Mouse (Mus musculus) liver, embryonic 11.5 days (tissue): ENCODE data around the gene Tspo2. TPM values are rescaled to one million over a fixed set of nuclear protein-coding genes. Genes with fewer than 3 reads are reported as not detected.

Experiments used
- ATAC-seq: fragments of 200-750 bp; cut with Nextera tagmentation; replicated peaks from 2 replicates; pipeline ENCODE4 v1.8.0; 2017; ENCODE audit warnings: moderate number of reproducible peaks, mild to moderate bottlenecking, moderate TSS enrichment, moderate library complexity; ENCODE audit not compliant: low FRiP score
- DNase-seq: peaks from one replicate; pipeline ENCODE4 v3.0.0-alpha.2; 2017; ENCODE audit warnings: low spot score
- H3K27ac ChIP-seq: fragments of 300-500 bp; sonication (generic); 2 replicates; pipeline ENCODE4 v1.5.1; 2014; ENCODE audit warnings: mild to moderate bottlenecking, low read depth, low read length, control low read depth
- H3K27me3 ChIP-seq: fragments of 300-500 bp; sonication (generic); replicated peaks from 2 replicates; pipeline ENCODE4 v1.6.1; 2014; ENCODE audit warnings: low read length, mixed read lengths; ENCODE audit not compliant: control insufficient read depth, insufficient read depth
- H3K36me3 ChIP-seq: fragments of 300-500 bp; sonication (generic); 2 replicates; pipeline ENCODE4 v1.6.1; 2014; ENCODE audit warnings: mild to moderate bottlenecking, low read length, moderate library complexity, mixed read lengths; ENCODE audit not compliant: control insufficient read depth, insufficient read depth
- H3K4me1 ChIP-seq: fragments of 300-500 bp; sonication (generic); replicated peaks from 2 replicates; pipeline ENCODE4 v1.6.1; 2014; ENCODE audit warnings: low read length, mixed read lengths; ENCODE audit not compliant: control insufficient read depth, insufficient read depth
- H3K4me2 ChIP-seq: fragments of 300-500 bp; sonication (generic); 2 replicates; pipeline ENCODE4 v1.6.1; 2014; ENCODE audit warnings: mild to moderate bottlenecking, control low read depth, moderate library complexity
- H3K4me3 ChIP-seq: fragments of 300-500 bp; sonication (generic); 2 replicates; pipeline ENCODE4 v1.5.1; 2014; ENCODE audit warnings: low read depth, low read length, control low read depth
- H3K9ac ChIP-seq: fragments of 300-500 bp; sonication (generic); 2 replicates; pipeline ENCODE4 v1.6.1; 2014; ENCODE audit warnings: low read depth, low read length, control low read depth
- H3K9me3 ChIP-seq: fragments of 300-500 bp; sonication (generic); 2 replicates; pipeline ENCODE4 v1.6.1; 2016; ENCODE audit warnings: low read length, inconsistent platforms, mixed read lengths; ENCODE audit not compliant: control insufficient read depth
- WGBS: fragments of 180-500 bp; shearing (Covaris S2); extraction: QIAGEN DNeasy Blood & Tissue Kit; methylation state at CpG from one replicate; pipeline ENCODE4 v1.1.7; 2014; 5-methylcytosine and 5-hydroxymethylcytosine counted together
- polyA plus RNA-seq: library from polyadenylated mRNA; unstranded; fragments of >200 nt; fragmentation: Nextera tagmentation; extraction: Ambion mirVana; gene quantifications from 2 replicates; pipeline ENCODE4 v1.2.1, GENCODE M21; 2014

Gene Tspo2
- polyA plus RNA-seq, 1 experiment from 2014 or later = 68.7 TPM

- Histone ChIP-seq H3K27ac (0 out of 2 replicates have a peak overlapping the region, but pooled peaks have one; percentile 19), H3K36me3 (no peaks in the 10 kb centered on the region), H3K4me3 (no peak overlapping the region), H3K4me2 (no peak overlapping the region), H3K9me3 (no peaks in the 10 kb centered on the region), H3K27me3 (no peaks in the 10 kb centered on the region), H3K4me1 (peaks cover 40% of the 10 kb centered on the region), H3K9ac (0 out of 2 replicates have a peak overlapping the region, but pooled peaks have one; percentile 20)
- ATAC-seq = no peak
- 21% methylated on average over 5 of the region's 5 CpGs for WGBS
- no peak for DNase-seq
Observed at GRCm38 (mm10) chr17:48430394-48430793, 20.9 kb downstream of the Tspo2 start.

GRCm38 (mm10) chr17:48427852-48428530 lies 23.3 kb downstream of the Tspo2 start:
- H3K27ac ChIP-seq = no peak overlapping the region
- no peak overlapping the region; the same call in 1 of the 2 replicates for H3K9ac ChIP-seq

GRCm38 (mm10) chr17:48426991-48427750 lies 24.2 kb downstream of the Tspo2 start:
- ATAC-seq (no peak), DNase-seq (no peak)
- Histone ChIP-seq H3K27me3 (no peaks in the 10 kb centered on the region), H3K9me3 (no peaks in the 10 kb centered on the region), H3K27ac (no peak overlapping the region; the same call in 1 of the 2 replicates), H3K9ac (no peak overlapping the region), H3K4me2 (no peak overlapping the region; the same call in 1 of the 2 replicates), H3K36me3 (no peaks in the 10 kb centered on the region), H3K4me3 (no peak overlapping the region), H3K4me1 (peaks cover 30% of the 10 kb centered on the region)
- 57% methylated on average over 13 of the region's 13 CpGs for WGBS

More at GRCm38 (mm10) chr17:48427852-48428530, 23.3 kb downstream of the Tspo2 start:
- no peak overlapping the region for H3K4me3 ChIP-seq
- H3K27me3 ChIP-seq = no peaks in the 10 kb centered on the region
- 56% methylated on average over 11 of the region's 11 CpGs for WGBS
- H3K9me3 ChIP-seq = no peaks in the 10 kb centered on the region
- no peak for DNase-seq
- H3K36me3 ChIP-seq = no peaks in the 10 kb centered on the region
- no peak for ATAC-seq
- no peak overlapping the region for H3K4me2 ChIP-seq
- peaks cover 38% of the 10 kb centered on the region for H3K4me1 ChIP-seq

GRCm38 (mm10) chr17:48425823-48426612 lies 25.3 kb downstream of the Tspo2 start:
- Histone ChIP-seq H3K4me2 (peak overlapping the region; percentile 48), H3K27me3 (no peaks in the 10 kb centered on the region), H3K27ac (no peak overlapping the region), H3K4me1 (peaks cover 26% of the 10 kb centered on the region), H3K9me3 (no peaks in the 10 kb centered on the region), H3K4me3 (no peak overlapping the region), H3K9ac (no peak overlapping the region), H3K36me3 (no peaks in the 10 kb centered on the region)
- 32% methylated on average over 9 of the region's 9 CpGs for WGBS
- DNase-seq (no peak), ATAC-seq (peak; percentile 68)

GRCm38 (mm10) chr17:48424237-48424636 lies 27.1 kb downstream of the Tspo2 start:
- no peak overlapping the region for H3K9ac ChIP-seq
- no peak overlapping the region for H3K4me3 ChIP-seq
- H3K27me3 ChIP-seq = no peaks in the 10 kb centered on the region
- ATAC-seq (no peak), DNase-seq (no peak)
- WGBS = 88% methylated on average over 9 of the region's 9 CpGs
- H3K27ac ChIP-seq = no peak overlapping the region
- H3K9me3 ChIP-seq = no peaks in the 10 kb centered on the region
- H3K4me1 ChIP-seq = peaks cover 23% of the 10 kb centered on the region
- H3K36me3 ChIP-seq = no peaks in the 10 kb centered on the region
- no peak overlapping the region for H3K4me2 ChIP-seq

- no peak overlapping the region for H3K27ac ChIP-seq
- no peak overlapping the region for H3K4me2 ChIP-seq
- H3K36me3 ChIP-seq = peaks cover 11% of the 10 kb centered on the region
- no peak overlapping the region for H3K9ac ChIP-seq
- H3K9me3 ChIP-seq = no peaks in the 10 kb centered on the region
- no peak for ATAC-seq
- 63% methylated on average over 2 of the region's 2 CpGs for WGBS
- DNase-seq = no peak
- no peaks in the 10 kb centered on the region for H3K27me3 ChIP-seq
- H3K4me1 ChIP-seq = peaks cover 21% of the 10 kb centered on the region
- no peak overlapping the region for H3K4me3 ChIP-seq
Observed at GRCm38 (mm10) chr17:48419571-48419970, 31.8 kb downstream of the Tspo2 start.

GRCm38 (mm10) chr17:48418781-48419180 lies 32.5 kb downstream of the Tspo2 start:
- H3K27ac ChIP-seq = peak overlapping the region; percentile 19; the same call in 1 of the 2 replicates
- peaks cover 15% of the 10 kb centered on the region for H3K36me3 ChIP-seq
- H3K9ac ChIP-seq = 0 out of 2 replicates have a peak overlapping the region, but pooled peaks have one; percentile 0
- no peak overlapping the region for H3K4me3 ChIP-seq
- DNase-seq (no peak), ATAC-seq (no peak)
- H3K9me3 ChIP-seq = no peaks in the 10 kb centered on the region
- WGBS = 64% methylated on average over 1 of the region's 1 CpGs
- peaks cover 21% of the 10 kb centered on the region for H3K4me1 ChIP-seq
- H3K27me3 ChIP-seq = no peaks in the 10 kb centered on the region
- peak overlapping the region; percentile 53 for H3K4me2 ChIP-seq

GRCm38 (mm10) chr17:48418174-48418573 lies 33.1 kb downstream of the Tspo2 start:
- WGBS = 34% methylated on average over 7 of the region's 7 CpGs
- H3K4me1 ChIP-seq = peaks cover 21% of the 10 kb centered on the region
- H3K9me3 ChIP-seq = no peaks in the 10 kb centered on the region
- H3K27me3 ChIP-seq = no peaks in the 10 kb centered on the region
- no peak overlapping the region; the same call in 1 of the 2 replicates for H3K27ac ChIP-seq
- ATAC-seq = peak; percentile 60
- DNase-seq = no peak
- peaks cover 15% of the 10 kb centered on the region for H3K36me3 ChIP-seq
- peak overlapping the region; percentile 53 for H3K4me2 ChIP-seq
- H3K4me3 ChIP-seq = peak overlapping the region; percentile 18; the same call in 1 of the 2 replicates
- 0 out of 2 replicates have a peak overlapping the region, but pooled peaks have one; percentile 0 for H3K9ac ChIP-seq
